Mouse (Mus musculus) CD8-positive naive resting alpha-beta T cell, adult 2 months (primary cell): Measurements from ENCODE around the gene Chpf.

Experiments used
- DNase-seq, 2 experiments: peaks; one replicate each; pipeline ENCODE4 v3.0.0; 2022; ENCODE audit warnings: low read depth in 2 of 2, low spot score in 2 of 2

Gene Chpf

GRCm38 (mm10) chr1:75442811-75443210, 36.3 kb downstream of the Chpf start:
- no peak for DNase-seq

GRCm38 (mm10) chr1:75442171-75442570, 36.9 kb downstream of the Chpf start:
- DNase-seq, result no peak

- no peak for DNase-seq
These were observed 37.6 kb downstream of the Chpf start for GRCm38 (mm10) chr1:75441471-75441996.

GRCm38 (mm10) chr1:75440661-75441060, 38.4 kb downstream of the Chpf start:
- no peak for DNase-seq

GRCm38 (mm10) chr1:75438782-75439181, 40.3 kb downstream of the Chpf start:
- no peak for DNase-seq

- peak; percentile 38 to 54 for DNase-seq
These were observed 43.4 kb downstream of the Chpf start, which contains the start of gene Gmppa for GRCm38 (mm10) chr1:75435475-75436328. Gmppa (plus strand) TSS chr1:75435930.

- no peak for DNase-seq
These were observed 53.2 kb downstream of the Chpf start for GRCm38 (mm10) chr1:75425796-75426471.
